Mouse (Mus musculus) forebrain, embryonic 11.5 days (tissue): ENCODE data around the gene Pfkm. TPM values are rescaled to one million over a fixed set of nuclear protein-coding genes. Genes with fewer than 3 reads are reported as not detected.
A peak's percentile ranks its signal among the peaks of the same experiment; 100 is the strongest.

Source experiments
- ATAC-seq: fragments of 200-750 bp; cut with Nextera tagmentation; replicated peaks from 2 replicates; pipeline ENCODE4 v1.8.0; 2017; ENCODE audit warnings: moderate TSS enrichment; ENCODE audit not compliant: low FRiP score
- DNase-seq: peaks from one replicate; pipeline ENCODE4 v3.0.0-alpha.2; 2017; ENCODE audit warnings: low spot score
- H3K27ac ChIP-seq: fragments of 300-500 bp; sonication (generic); 2 replicates; pipeline ENCODE4 v1.5.1; 2014; ENCODE audit warnings: low read depth, low read length
- H3K27me3 ChIP-seq: fragments of 300-500 bp; sonication (generic); 2 replicates; pipeline ENCODE4 v1.6.1; 2014; ENCODE audit warnings: mild to moderate bottlenecking, low read length, mixed read lengths; ENCODE audit not compliant: control insufficient read depth, insufficient read depth
- H3K36me3 ChIP-seq: fragments of 300-500 bp; sonication (generic); 2 replicates; pipeline ENCODE4 v1.6.1; 2014; ENCODE audit warnings: mild to moderate bottlenecking, low read length, moderate library complexity, mixed read lengths; ENCODE audit not compliant: control insufficient read depth, insufficient read depth
- H3K4me1 ChIP-seq: fragments of 300-500 bp; sonication (generic); replicated peaks from 2 replicates; pipeline ENCODE4 v1.6.1; 2014; ENCODE audit warnings: low read length, mixed read lengths; ENCODE audit not compliant: control insufficient read depth, insufficient read depth
- H3K4me2 ChIP-seq: fragments of 300-500 bp; sonication (generic); 2 replicates; pipeline ENCODE4 v1.6.1; 2014; ENCODE audit warnings: low read depth, mild to moderate bottlenecking, low read length, moderate library complexity, mixed read lengths; ENCODE audit not compliant: severe bottlenecking
- H3K4me3 ChIP-seq: fragments of 300-500 bp; sonication (generic); 2 replicates; pipeline ENCODE4 v1.5.1; 2014; ENCODE audit warnings: low read depth, low read length
- H3K9ac ChIP-seq: fragments of 300-500 bp; sonication (generic); 2 replicates; pipeline ENCODE4 v1.6.1; 2014; ENCODE audit warnings: low read length
- H3K9me3 ChIP-seq: fragments of 300-500 bp; sonication (generic); 2 replicates; pipeline ENCODE4 v1.6.1; 2016; ENCODE audit warnings: low read length, mixed read lengths; ENCODE audit not compliant: control insufficient read depth
- WGBS: fragments of 180-500 bp; shearing (Covaris S2); extraction: QIAGEN DNeasy Blood & Tissue Kit; methylation state at CpG from one replicate; pipeline ENCODE4 v1.1.7; 2014; 5-methylcytosine and 5-hydroxymethylcytosine counted together
- polyA plus RNA-seq: library from polyadenylated mRNA; unstranded; fragments of >200 nt; fragmentation: Nextera tagmentation; extraction: Ambion mirVana; gene quantifications from 2 replicates; pipeline ENCODE4 v1.2.1, GENCODE M21; 2014

Gene Pfkm
- 42.8 and 46.3 TPM in 2 replicates for polyA plus RNA-seq

GRCm38 (mm10) chr15:98092372-98093120 lies at the start of gene Pfkm:
Gene Pfkm, plus strand, starts transcription at chr15:98092589.
- under 1% methylated on average over 26 of the region's 30 CpGs for WGBS
- Histone ChIP-seq H3K27ac (peak within 1 kb of the TSS; percentile 91), H3K9me3 (no peaks in the 10 kb centered on the region; the same call in 1 of the 2 replicates), H3K36me3 (no peaks in the 10 kb centered on the region), H3K4me1 (peaks cover 3% of the 10 kb centered on the region; the same call in 1 of the 2 replicates), H3K4me2 (peak within 1 kb of the TSS; percentile 72), H3K27me3 (no peaks in the 10 kb centered on the region), H3K4me3 (peak within 1 kb of the TSS; percentile 66), H3K9ac (peak within 1 kb of the TSS; percentile 73)
- ATAC-seq (no peak), DNase-seq (no peak)

- peaks cover 25% of the 10 kb centered on the region for H3K36me3 ChIP-seq
These were observed 48.4 kb upstream of the Pfkm start for GRCm38 (mm10) chr15:98043967-98044366.

GRCm38 (mm10) chr15:98044387-98044786 lies 48.0 kb upstream of the Pfkm start:
- Histone ChIP-seq H3K9ac (no peak overlapping the region), H3K27me3 (no peaks in the 10 kb centered on the region), H3K9me3 (no peaks in the 10 kb centered on the region), H3K36me3 (peaks cover 25% of the 10 kb centered on the region), H3K27ac (no peak overlapping the region), H3K4me3 (no peak overlapping the region), H3K4me2 (no peak overlapping the region), H3K4me1 (no peaks in the 10 kb centered on the region)
- ATAC-seq (no peak), DNase-seq (no peak)
- 93% methylated on average over 5 of the region's 5 CpGs for WGBS

More at GRCm38 (mm10) chr15:98043967-98044366, 48.4 kb upstream of the Pfkm start:
- no peaks in the 10 kb centered on the region for H3K27me3 ChIP-seq
- no peak for DNase-seq
- no peak overlapping the region for H3K4me3 ChIP-seq
- H3K9ac ChIP-seq, result no peak overlapping the region
- H3K4me1 ChIP-seq, result no peaks in the 10 kb centered on the region
- no peak overlapping the region for H3K4me2 ChIP-seq
- WGBS, result 94% methylated on average over 6 of the region's 6 CpGs
- ATAC-seq, result no peak
- H3K27ac ChIP-seq, result no peak overlapping the region
- H3K9me3 ChIP-seq, result no peaks in the 10 kb centered on the region

- 90% methylated on average over 13 of the region's 13 CpGs for WGBS
- no peaks in the 10 kb centered on the region for H3K27me3 ChIP-seq
- no peak for ATAC-seq
- no peak overlapping the region for H3K4me2 ChIP-seq
- H3K9ac ChIP-seq, result no peak overlapping the region
- no peak overlapping the region for H3K4me3 ChIP-seq
- H3K27ac ChIP-seq, result no peak overlapping the region
- no peaks in the 10 kb centered on the region for H3K4me1 ChIP-seq
- peaks cover 25% of the 10 kb centered on the region for H3K36me3 ChIP-seq
- no peaks in the 10 kb centered on the region for H3K9me3 ChIP-seq
- no peak for DNase-seq
These were observed 43.3 kb upstream of the Pfkm start for GRCm38 (mm10) chr15:98048918-98049700.

- Histone ChIP-seq H3K27ac (no peak overlapping the region), H3K4me3 (no peak overlapping the region), H3K4me1 (0 out of 2 replicates have a peak, but pooled peaks cover 2% of the 10 kb centered on the region), H3K4me2 (no peak overlapping the region), H3K36me3 (peaks cover 9% of the 10 kb centered on the region), H3K27me3 (no peaks in the 10 kb centered on the region), H3K9me3 (no peaks in the 10 kb centered on the region), H3K9ac (no peak overlapping the region)
- 92% methylated on average over 5 of the region's 5 CpGs for WGBS
- no peak for ATAC-seq
- DNase-seq, result no peak
These were observed 40.7 kb upstream of the Pfkm start for GRCm38 (mm10) chr15:98051685-98052084.

- no peaks in the 10 kb centered on the region for H3K27me3 ChIP-seq
- H3K36me3 ChIP-seq, result peaks cover 8% of the 10 kb centered on the region; the same call in 1 of the 2 replicates
- no peak overlapping the region for H3K4me3 ChIP-seq
- no peaks in the 10 kb centered on the region for H3K9me3 ChIP-seq
- ATAC-seq (peak; percentile 56), DNase-seq (peak; percentile 81)
- 32% methylated on average over 5 of the region's 5 CpGs for WGBS
- H3K27ac ChIP-seq, result no peak overlapping the region
- no peak overlapping the region for H3K9ac ChIP-seq
- no peak overlapping the region for H3K4me2 ChIP-seq
- H3K4me1 ChIP-seq, result 0 out of 2 replicates have a peak, but pooled peaks cover 2% of the 10 kb centered on the region
These were observed 37.1 kb upstream of the Pfkm start for GRCm38 (mm10) chr15:98055246-98055645.

GRCm38 (mm10) chr15:98065881-98066280 lies 26.5 kb upstream of the Pfkm start:
- Histone ChIP-seq H3K27ac (no peak overlapping the region), H3K4me1 (no peaks in the 10 kb centered on the region), H3K27me3 (no peaks in the 10 kb centered on the region), H3K4me3 (no peak overlapping the region), H3K9me3 (no peaks in the 10 kb centered on the region), H3K36me3 (peaks cover 6% of the 10 kb centered on the region; the same call in 1 of the 2 replicates), H3K4me2 (no peak overlapping the region), H3K9ac (no peak overlapping the region)
- ATAC-seq (no peak), DNase-seq (no peak)
- 92% methylated on average over 5 of the region's 5 CpGs for WGBS

- Histone ChIP-seq H3K36me3 (peaks cover 6% of the 10 kb centered on the region; the same call in 1 of the 2 replicates), H3K9me3 (no peaks in the 10 kb centered on the region), H3K27ac (no peak overlapping the region), H3K9ac (no peak overlapping the region), H3K4me1 (no peaks in the 10 kb centered on the region), H3K4me3 (no peak overlapping the region), H3K27me3 (no peaks in the 10 kb centered on the region), H3K4me2 (no peak overlapping the region)
- 96% methylated on average over 12 of the region's 12 CpGs for WGBS
- DNase-seq, result no peak
- no peak for ATAC-seq
These were observed 25.8 kb upstream of the Pfkm start for GRCm38 (mm10) chr15:98066602-98067001.
